Mouse (Mus musculus) kidney, postnatal 0 days (tissue): Measurements from ENCODE around the gene Lap3. TPM values are rescaled to one million over a fixed set of nuclear protein-coding genes. Genes with fewer than 3 reads are reported as not detected.

ENCODE experiments used
- ATAC-seq: fragments of 200-750 bp; cut with Nextera tagmentation; replicated peaks from 2 replicates; pipeline ENCODE4 v1.8.0; 2017; ENCODE audit warnings: low read depth, moderate number of reproducible peaks, moderate TSS enrichment, moderate library complexity; ENCODE audit not compliant: low FRiP score
- DNase-seq: peaks from one replicate; pipeline ENCODE4 v3.0.0-alpha.2; 2016; ENCODE audit warnings: low spot score
- H3K27ac ChIP-seq: fragments of 300-500 bp; sonication (generic); 2 replicates; pipeline ENCODE4 v1.5.1; 2014; ENCODE audit warnings: mild to moderate bottlenecking
- H3K27me3 ChIP-seq: fragments of 300-500 bp; sonication (generic); 2 replicates; pipeline ENCODE4 v1.6.1; 2014; ENCODE audit warnings: low read length, mixed read lengths; ENCODE audit not compliant: insufficient read depth
- H3K36me3 ChIP-seq: fragments of 300-500 bp; sonication (generic); 2 replicates; pipeline ENCODE4 v1.6.1; 2014; ENCODE audit warnings: low read length, mixed read lengths; ENCODE audit not compliant: insufficient read depth
- H3K4me1 ChIP-seq: fragments of 300-500 bp; sonication (generic); replicated peaks from 2 replicates; pipeline ENCODE4 v1.6.1; 2014; ENCODE audit warnings: antibody characterized with exemption, low read length, mixed read lengths; ENCODE audit not compliant: insufficient read depth
- H3K4me2 ChIP-seq: fragments of 300-500 bp; sonication (generic); 2 replicates; pipeline ENCODE4 v1.6.1; 2014; ENCODE audit warnings: mild to moderate bottlenecking, low read length, moderate library complexity, mixed read lengths
- H3K4me3 ChIP-seq: fragments of 300-500 bp; sonication (generic); replicated peaks from 2 replicates; pipeline ENCODE4 v1.5.1; 2014; ENCODE audit warnings: low read depth, low read length
- H3K9ac ChIP-seq: fragments of 300-500 bp; sonication (generic); 2 replicates; pipeline ENCODE4 v1.6.1; 2014; ENCODE audit warnings: low read depth, low read length
- H3K9me3 ChIP-seq: fragments of 300-500 bp; sonication (generic); replicated peaks from 2 replicates; pipeline ENCODE4 v1.6.1; 2016; ENCODE audit warnings: low read length, inconsistent platforms, mixed read lengths
- CTCF ChIP-seq: IDR thresholded peaks from 2 replicates; pipeline ENCODE4 v1.5.1; 2016; ENCODE audit warnings: antibody characterized with exemption, low read depth, mild to moderate bottlenecking, moderate library complexity
- WGBS: fragments of 180-500 bp; shearing (Covaris S2); extraction: QIAGEN DNeasy Blood & Tissue Kit; methylation state at CpG from one replicate; pipeline ENCODE4 v1.1.7; 2014; 5-methylcytosine and 5-hydroxymethylcytosine counted together
- polyA plus RNA-seq: library from polyadenylated mRNA; unstranded; fragments of >200 nt; fragmentation: Nextera tagmentation; extraction: Ambion mirVana; gene quantifications from 2 replicates; pipeline ENCODE4 v1.2.1, GENCODE M21; 2015

Lap3 gene
- polyA plus RNA-seq, 1 experiment from 2014 or later, result 99.7 TPM

DNA sequence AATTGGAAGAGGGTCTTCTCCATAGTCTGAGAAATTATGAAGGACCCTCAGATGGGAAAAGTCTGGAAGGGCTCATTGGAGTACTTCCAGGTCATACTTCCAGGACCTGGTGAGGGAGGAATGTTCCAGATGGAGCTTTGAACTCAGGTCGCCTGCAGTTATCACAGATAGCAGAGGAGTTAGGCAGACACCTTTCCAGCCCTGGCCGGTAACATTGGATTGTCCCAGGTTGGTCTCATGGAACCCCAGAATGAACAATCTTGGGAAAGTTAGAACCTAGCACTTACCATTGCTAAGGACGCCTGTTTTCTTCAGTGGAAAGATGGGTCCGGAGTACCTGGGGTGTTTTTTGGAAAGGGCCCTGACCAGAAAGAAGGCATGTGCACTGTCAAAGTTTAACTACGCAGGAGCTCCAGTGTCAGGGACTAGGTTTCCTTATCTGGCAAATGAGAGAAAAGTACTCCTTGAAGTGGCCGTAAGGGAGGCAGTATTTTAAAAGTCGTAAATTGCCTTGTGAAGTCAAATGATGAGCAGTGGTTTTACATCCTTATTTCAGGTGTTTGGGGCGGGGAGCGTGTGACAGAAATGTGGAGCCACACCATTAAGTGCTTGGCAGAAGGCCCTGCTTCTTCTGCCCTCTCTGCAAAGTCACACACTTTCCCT is 1.1 kb downstream of the Lap3 start:
- no peak for TF ChIP-seq CTCF
- ATAC-seq (no peak), DNase-seq (no peak)
- no peak overlapping the region for H3K27ac ChIP-seq
- no peaks in the 10 kb centered on the region for H3K4me1 ChIP-seq
- H3K9ac ChIP-seq, result peak overlapping the region; percentile 80
- H3K36me3 ChIP-seq, result peaks cover 9% of the 10 kb centered on the region; the same call in 1 of the 2 replicates
- H3K4me2 ChIP-seq, result peak overlapping the region; percentile 83
- WGBS, result 42% methylated on average over 9 of the region's 9 CpGs
- H3K27me3 ChIP-seq, result no peaks in the 10 kb centered on the region
- H3K4me3 ChIP-seq, result peak overlapping the region; percentile 69
- H3K9me3 ChIP-seq, result no peaks in the 10 kb centered on the region

DNA sequence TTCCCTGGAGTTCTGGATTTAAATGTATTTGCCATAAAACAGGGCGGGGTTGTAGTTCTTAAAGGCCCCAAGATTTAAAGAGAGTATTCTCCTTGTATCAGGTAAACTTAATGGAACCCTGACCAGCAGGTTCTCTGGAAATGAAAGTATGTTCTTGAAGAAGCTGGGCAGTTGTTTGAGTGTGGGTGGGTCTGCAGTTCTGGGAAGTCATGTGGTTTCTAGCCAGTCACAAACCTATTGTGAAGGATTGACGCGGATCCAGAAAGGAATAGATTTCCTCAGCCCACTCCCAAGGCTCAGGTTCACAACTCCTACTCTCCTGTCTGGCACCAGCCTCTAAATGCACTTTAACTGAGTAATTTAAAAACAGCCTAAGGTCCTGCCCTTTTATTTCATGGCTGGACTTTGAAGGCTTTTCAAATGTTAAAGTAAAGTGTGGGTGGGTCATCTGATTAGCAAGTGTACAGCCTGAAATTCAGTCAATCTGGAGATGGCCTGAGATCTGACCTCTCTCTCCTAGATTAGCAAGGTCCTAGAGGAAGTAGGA is 2.3 kb downstream of the Lap3 start:
- Histone ChIP-seq H3K4me1 (no peaks in the 10 kb centered on the region), H3K27ac (no peak overlapping the region), H3K9me3 (no peaks in the 10 kb centered on the region), H3K27me3 (no peaks in the 10 kb centered on the region), H3K36me3 (peaks cover 12% of the 10 kb centered on the region), H3K4me3 (no peak overlapping the region), H3K4me2 (no peak overlapping the region), H3K9ac (no peak overlapping the region)
- DNase-seq (no peak), ATAC-seq (no peak)
- 81% methylated on average over 3 of the region's 3 CpGs for WGBS
- TF ChIP-seq CTCF, result no peak

DNA sequence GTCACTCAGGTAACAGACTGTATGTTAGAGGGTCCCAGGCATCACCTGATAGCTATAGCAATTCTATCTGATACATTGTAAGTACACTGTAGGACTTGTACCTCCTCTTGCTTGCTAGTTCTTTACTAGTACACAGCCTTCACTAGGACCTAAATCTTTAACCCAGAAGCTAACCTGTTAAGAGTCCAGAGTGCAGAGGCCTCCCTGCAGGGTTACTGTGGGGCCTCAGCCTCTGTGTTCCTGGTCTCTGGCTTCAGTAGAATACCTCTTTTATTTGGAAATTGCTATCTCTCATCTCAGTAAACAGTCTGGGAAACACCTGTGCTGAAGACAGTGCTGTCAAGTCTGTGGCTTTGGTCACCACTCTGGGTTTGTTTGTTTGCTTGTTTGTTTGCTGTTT is 2.9 kb downstream of the Lap3 start:
- Histone ChIP-seq H3K4me2 (no peak overlapping the region), H3K4me3 (no peak overlapping the region), H3K27ac (no peak overlapping the region), H3K9ac (no peak overlapping the region), H3K27me3 (no peaks in the 10 kb centered on the region), H3K9me3 (no peaks in the 10 kb centered on the region), H3K36me3 (peaks cover 15% of the 10 kb centered on the region), H3K4me1 (no peaks in the 10 kb centered on the region)
- ATAC-seq, result no peak
- no peak for TF ChIP-seq CTCF
- DNase-seq, result no peak

DNA sequence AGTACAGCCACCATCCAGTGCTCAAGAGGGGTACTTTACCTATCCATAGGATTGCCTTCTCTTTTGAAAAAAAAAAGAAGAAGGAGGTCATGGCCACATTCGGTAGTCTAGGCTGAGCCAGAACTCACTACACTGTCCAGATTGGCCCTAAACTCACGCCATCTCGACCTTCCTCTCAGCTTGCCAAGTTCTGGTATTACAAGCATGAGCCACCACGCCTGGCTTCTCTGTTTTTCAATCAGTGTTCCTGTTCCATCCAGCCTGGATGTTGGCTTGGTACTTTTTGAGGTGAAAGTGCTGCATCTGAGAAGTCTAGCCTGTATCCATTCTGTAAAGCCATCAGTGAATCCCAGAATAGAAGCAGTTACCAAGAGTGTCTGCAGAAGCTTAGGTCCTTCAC is 3.3 kb downstream of the Lap3 start:
- no peak for DNase-seq
- TF ChIP-seq CTCF, result no peak
- no peak for ATAC-seq
- Histone ChIP-seq H3K9me3 (no peaks in the 10 kb centered on the region), H3K4me1 (no peaks in the 10 kb centered on the region), H3K36me3 (peaks cover 18% of the 10 kb centered on the region), H3K27ac (no peak overlapping the region), H3K27me3 (no peaks in the 10 kb centered on the region), H3K9ac (no peak overlapping the region), H3K4me2 (no peak overlapping the region), H3K4me3 (no peak overlapping the region)
- WGBS, result 87% methylated on average over 4 of the region's 4 CpGs

DNA sequence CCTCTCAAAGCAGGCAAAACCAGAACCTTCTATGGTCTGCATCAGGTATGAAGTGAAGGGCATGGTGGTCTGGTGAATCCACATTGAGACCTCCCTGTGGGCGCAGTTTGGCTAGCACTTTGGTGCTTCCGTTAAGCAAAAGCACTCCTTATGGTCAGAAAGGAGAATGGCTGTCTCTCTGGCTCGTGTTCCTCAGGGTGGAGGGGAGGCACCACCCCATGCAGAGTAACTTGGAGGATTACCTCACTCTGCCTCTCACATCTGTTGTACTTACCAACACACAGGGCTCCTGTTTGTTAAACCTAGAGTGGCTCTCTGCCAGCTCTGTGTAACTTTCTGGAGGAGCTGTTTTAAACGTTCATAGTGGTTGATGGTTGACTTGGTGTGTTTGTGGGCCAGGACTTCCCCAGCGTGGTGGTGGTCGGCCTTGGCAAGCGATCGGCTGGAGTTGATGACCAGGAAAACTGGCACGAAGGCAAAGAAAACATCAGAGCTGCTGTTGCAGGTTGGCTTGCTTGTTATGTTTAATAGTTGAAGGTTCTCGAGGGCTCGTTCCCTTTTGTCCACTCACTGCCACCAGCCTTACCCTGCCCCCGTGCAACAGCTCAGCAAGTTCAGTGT is 3.9 kb downstream of the Lap3 start:
- H3K4me3 ChIP-seq, result no peak overlapping the region
- H3K9me3 ChIP-seq, result no peaks in the 10 kb centered on the region
- DNase-seq, result no peak
- 81% methylated on average over 12 of the region's 12 CpGs for WGBS
- H3K27ac ChIP-seq, result no peak overlapping the region
- no peak overlapping the region for H3K4me2 ChIP-seq
- ATAC-seq, result no peak
- H3K9ac ChIP-seq, result no peak overlapping the region
- no peak for TF ChIP-seq CTCF
- H3K36me3 ChIP-seq, result peaks cover 19% of the 10 kb centered on the region
- no peaks in the 10 kb centered on the region for H3K27me3 ChIP-seq
- H3K4me1 ChIP-seq, result no peaks in the 10 kb centered on the region

DNA sequence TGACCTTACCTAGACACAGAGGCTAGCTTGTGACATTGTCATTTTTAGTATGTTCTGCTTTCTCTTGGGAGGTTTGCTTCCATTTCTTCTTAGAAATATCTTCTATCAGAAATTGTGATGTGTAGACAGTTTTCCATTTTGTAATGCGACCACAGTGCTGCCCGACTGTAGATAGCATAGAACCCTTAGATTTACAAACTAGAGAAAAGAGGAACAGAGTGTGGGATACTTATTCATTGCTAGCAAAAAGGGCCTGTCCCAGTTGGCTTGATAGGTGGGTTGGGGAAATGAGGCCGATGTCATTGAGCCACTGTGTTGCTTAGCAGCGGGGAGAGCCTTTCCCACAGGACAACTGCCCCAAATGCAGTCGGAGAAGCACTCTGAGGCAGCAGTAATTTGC is 4.4 kb downstream of the Lap3 start:
- peaks cover 25% of the 10 kb centered on the region for H3K36me3 ChIP-seq
- no peaks in the 10 kb centered on the region for H3K9me3 ChIP-seq
- H3K9ac ChIP-seq, result no peak overlapping the region
- no peaks in the 10 kb centered on the region for H3K4me1 ChIP-seq
- no peak for DNase-seq
- no peak for ATAC-seq
- 90% methylated on average over 5 of the region's 5 CpGs for WGBS
- no peak overlapping the region for H3K4me2 ChIP-seq
- no peaks in the 10 kb centered on the region for H3K27me3 ChIP-seq
- no peak for TF ChIP-seq CTCF
- H3K4me3 ChIP-seq, result no peak overlapping the region
- H3K27ac ChIP-seq, result no peak overlapping the region
